Mouse (Mus musculus) erythroblast, embryonic 14.5 days (primary cell): Measurements from ENCODE around the gene Aldh1a2.

Experiments
- GATA1 ChIP-seq: IDR thresholded peaks from 2 replicates; pipeline ENCODE4 v1.6.1; 2012; ENCODE audit warnings: low read length, inconsistent platforms, mixed read lengths
- TAL1 ChIP-seq: IDR thresholded peaks from 3 replicates; pipeline ENCODE4 v1.6.1; 2012; ENCODE audit warnings: low read length, inconsistent platforms, mixed read lengths

- TF ChIP-seq TAL1, result no peak
- no peak for TF ChIP-seq GATA1
Measured at GRCm38 (mm10) chr9:71336674-71337073, 121.1 kb downstream of the Aldh1a2 start.
